Mouse (Mus musculus) gastrocnemius, adult 8-10 months (tissue): ENCODE results near the gene Ptprd. TPM values are rescaled to one million over a fixed set of nuclear protein-coding genes. Genes with fewer than 3 reads are reported as not detected.
"Not testable (repeated sequence)": the region's sequence is repeated elsewhere in the genome, so short reads cannot be mapped to it uniquely, and the experiment has no call there.

Source experiments
- DNase-seq, 2 experiments: peaks; one replicate each; pipeline ENCODE4 v3.0.0; 2022; ENCODE audit warnings: low spot score in 2 of 2
- total RNA-seq, 4 experiments: library from RNA; stranded (reverse); gene quantifications; 2 replicates each; pipeline ENCODE4 v1.2.4; 2022

The Ptprd gene
- total RNA-seq, 4 experiments from 2014 or later: 3.5 to 4.6 (median 4.3) TPM

DNA sequence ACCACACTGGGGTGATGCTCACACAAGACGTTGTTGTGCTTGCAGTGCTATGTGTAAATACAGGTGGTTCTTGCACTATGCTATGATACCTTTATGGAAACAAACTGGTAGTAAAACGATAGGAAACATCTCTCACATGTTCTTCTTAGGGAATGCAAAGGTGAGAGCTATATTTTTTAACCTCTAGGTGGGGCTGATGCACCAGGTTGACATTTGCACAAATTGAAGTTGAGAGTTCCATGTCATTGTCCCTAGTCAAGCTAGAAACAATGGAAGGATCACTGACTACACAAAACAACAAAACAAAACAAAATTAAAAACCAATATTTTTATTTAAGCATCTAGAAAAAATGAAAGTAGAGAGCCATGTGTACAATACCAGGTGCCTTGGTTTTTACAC, 250.1 kb downstream of the Ptprd start:
- DNase-seq: no peak

- no peak for DNase-seq
Measured at GRCm38 (mm10) chr4:77889489-77889888, 322.3 kb downstream of the Ptprd start.

DNA sequence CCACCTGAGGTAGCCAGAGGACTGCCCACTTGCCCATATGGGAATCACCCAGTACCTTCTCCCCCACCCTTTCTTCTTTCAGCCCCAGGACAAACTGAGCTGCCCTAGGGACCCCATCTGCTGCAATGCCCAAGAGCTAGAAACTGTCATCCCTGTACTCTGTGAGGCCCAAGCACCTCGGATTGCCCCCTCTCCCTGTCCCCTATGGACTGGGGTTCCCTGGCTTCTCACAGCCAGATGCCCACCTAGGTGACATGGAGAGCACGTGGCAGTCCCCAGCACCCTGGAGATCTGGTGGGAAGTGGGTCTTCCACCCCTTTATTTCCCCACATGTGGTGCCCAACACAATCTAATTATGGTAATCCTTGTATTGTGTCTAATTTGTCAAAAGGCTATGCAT, 331.5 kb downstream of the Ptprd start:
- DNase-seq: no peak

DNA sequence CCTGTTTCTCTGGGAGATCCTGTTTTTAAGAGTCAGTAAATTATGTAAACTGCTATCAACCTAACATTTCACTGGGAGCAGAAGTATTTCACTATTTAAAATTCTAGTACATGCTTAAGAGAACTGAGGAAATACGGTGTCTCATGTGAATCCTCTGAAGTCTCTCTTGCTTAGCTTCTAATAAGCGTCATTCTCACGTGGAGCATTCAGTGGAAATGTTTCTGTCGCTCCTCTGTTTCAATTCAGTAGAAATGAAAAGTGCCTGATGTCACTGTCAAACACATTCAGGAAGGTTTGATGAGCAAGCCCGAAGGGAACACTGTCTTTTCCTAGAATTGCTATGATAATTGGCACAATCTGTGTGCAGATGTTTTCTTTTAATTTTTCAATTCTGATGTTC, 350.5 kb downstream of the Ptprd start:
- no peak for DNase-seq

GRCm38 (mm10) chr4:77797391-77797790, 414.4 kb downstream of the Ptprd start:
- not testable (repeated sequence) for DNase-seq

GRCm38 (mm10) chr4:77777237-77777636, 434.5 kb downstream of the Ptprd start:
- DNase-seq: no peak

DNA sequence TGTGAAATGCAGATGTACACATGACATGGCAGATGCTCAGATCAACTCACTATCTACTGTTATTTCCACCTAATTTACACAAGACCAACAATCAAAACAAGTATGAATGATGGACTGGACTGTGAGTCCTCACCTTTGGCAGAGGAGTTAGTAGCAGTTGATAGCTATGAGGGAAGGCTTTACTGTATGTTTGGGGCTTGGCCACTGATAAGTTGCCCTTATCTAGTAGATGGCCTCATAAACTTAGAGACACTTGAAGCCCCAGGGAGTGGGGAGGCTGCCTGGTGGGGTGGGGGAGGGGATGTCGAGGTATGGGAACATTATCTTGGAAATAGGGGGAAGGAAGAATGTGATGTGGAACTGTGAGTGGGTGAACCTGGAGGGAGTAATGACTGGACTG, 448.0 kb downstream of the Ptprd start:
- DNase-seq: no peak

DNA sequence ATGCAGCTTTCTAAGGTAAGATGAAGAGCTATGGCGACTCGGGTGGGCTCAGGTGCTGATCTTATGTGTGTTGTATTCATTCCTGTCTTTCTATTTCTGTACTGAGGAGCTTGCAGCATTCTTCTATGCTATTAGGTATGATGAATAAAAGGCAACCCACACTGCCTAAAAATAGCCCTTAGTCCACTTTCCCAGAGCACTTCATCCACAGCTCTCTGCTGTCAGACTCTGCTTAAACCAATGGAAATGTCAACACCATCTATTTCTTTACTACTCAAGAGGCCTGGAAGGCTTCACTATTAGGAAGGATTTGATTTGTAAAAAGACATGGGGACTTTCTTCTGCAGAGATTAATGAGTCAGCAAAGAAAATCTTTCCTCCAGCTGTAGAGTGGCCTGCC, 468.4 kb downstream of the Ptprd start:
- DNase-seq: no peak

DNA sequence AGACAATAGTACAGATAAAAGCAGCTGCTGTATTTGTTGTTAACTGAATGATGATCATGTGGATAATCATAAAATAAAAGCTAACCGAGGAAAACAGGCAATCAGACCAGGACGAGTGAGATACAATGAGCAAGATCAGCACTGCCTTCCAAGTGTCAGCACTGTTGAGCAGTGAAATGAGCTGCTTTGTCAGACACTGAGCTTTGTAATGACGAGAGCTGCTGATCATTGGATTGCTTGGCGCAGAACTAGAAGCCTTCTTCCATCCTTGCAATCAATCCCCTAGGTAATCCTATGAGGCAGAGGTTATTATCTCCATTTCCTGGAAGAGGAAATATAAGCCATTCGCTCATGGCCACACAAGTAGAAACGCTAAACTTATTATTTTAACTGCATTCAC, 489.9 kb downstream of the Ptprd start:
- no peak for DNase-seq

GRCm38 (mm10) chr4:77717792-77718191, 494.0 kb downstream of the Ptprd start:
- DNase-seq: no peak

GRCm38 (mm10) chr4:77710231-77710630, 501.5 kb downstream of the Ptprd start:
- DNase-seq: no peak

DNA sequence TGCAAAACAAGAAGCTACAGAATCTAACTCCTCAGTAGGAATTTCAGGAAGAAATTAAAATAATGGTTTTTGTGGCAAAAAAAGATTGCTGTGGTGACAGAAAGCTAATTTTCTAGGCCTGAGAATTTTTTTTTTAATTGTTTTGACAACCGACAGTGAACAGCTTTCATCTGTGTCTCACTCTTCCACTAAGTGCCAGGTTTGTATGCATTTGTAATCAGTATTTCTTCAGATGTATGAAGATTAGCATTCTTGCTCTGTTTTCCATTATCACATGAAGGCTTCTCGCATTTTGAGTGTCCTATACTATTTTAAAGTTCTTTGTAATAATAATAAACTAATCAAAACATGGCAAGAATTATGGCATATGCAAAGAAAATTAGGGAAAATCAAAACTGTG, 513.5 kb downstream of the Ptprd start:
- no peak for DNase-seq

DNA sequence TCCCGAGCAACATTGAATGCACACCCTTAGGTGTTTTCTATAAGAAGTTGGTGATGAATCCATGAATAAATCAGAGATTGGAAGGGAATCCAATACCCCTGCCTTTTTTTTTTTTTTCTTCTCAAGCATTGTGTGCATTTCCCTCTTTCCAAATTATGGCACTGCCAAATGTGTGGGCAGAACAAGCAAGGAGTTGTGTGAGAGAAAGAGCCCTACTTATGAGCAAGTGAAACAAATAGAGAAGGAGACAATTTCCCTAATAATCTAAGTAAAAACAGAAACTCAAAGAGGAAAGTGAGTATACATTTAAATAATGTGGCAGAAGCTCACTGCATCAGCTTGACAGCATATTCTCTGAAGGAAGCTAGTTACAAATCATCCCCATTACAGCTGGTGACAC, 536.0 kb downstream of the Ptprd start:
- no peak for DNase-seq

DNA sequence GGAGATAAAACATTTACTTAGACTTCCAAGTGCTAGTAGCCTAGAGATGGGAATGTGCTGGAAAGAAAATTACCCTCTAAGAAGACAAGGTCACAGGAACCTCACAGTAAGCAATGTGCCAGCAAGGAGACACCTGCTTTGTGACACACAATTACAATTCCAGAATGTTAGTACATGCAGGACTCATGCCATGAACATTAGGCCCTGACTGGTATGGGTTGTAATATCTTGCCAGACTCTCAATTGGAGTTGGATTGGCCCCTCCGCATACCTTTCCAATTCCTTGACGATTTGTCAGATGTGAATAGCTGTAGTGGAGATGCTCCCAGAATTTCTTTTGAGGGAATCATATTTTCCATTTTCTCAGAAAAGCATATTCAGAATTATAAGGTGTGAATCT, 547.0 kb downstream of the Ptprd start:
- DNase-seq: no peak

GRCm38 (mm10) chr4:77662309-77662708, 549.5 kb downstream of the Ptprd start:
- no peak for DNase-seq

- DNase-seq: no peak
Measured at GRCm38 (mm10) chr4:77655669-77656068, 556.1 kb downstream of the Ptprd start.

DNA sequence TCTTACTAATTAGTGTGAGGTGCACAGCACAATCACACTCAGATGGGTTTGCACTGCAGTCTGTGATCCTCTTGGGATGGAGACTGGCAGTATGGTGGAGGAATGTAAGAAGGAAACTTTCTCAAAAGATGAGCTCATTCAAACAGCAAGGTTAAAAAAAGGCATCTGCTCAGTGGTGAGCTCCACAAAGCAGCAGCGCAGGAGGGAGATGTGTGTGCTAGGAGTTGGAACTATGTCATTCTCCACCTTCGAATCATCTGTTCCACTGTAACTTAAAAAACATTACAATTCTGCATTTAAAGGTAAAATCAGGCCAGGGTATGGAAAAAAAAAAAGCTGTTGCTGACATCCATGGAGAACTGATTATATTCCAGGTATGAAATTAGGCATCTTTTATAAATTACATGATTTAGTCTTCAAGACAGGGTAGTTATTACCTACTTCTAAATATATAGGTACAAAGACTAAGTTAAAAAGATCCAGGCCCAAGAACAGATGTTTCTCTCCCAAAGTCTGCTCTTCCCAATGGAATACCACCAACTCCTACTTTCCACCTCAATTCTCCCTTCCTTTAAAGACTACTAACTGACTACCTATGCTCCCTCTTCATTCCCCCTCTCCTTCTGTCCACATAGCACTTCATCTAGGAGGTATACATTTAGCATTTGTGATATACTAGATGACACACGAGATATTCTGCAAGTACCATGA, 562.0 kb downstream of the Ptprd start:
- no peak for DNase-seq

- DNase-seq: no peak
Measured at GRCm38 (mm10) chr4:77648911-77649310, 562.9 kb downstream of the Ptprd start.

- no peak for DNase-seq
Measured at GRCm38 (mm10) chr4:77647451-77648137, 564.2 kb downstream of the Ptprd start.

DNA sequence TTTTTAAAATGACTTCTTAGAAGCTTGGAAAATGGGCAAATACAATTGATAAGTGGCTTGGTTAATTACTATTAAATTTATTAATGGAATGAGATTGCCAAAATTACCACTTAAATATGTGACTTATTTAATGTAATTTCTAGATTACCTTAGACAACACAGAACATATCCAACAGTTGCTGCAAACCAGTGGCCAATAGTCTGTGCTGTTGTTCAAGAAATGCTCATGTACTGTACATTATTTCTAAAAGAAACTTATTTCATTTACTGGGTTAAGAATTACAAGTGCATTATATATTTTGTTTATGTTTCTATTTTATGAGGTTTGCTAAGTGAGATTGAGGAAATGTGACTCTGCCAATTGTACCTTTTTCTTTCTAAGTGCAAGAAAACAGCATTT, 567.3 kb downstream of the Ptprd start:
- DNase-seq: no peak

DNA sequence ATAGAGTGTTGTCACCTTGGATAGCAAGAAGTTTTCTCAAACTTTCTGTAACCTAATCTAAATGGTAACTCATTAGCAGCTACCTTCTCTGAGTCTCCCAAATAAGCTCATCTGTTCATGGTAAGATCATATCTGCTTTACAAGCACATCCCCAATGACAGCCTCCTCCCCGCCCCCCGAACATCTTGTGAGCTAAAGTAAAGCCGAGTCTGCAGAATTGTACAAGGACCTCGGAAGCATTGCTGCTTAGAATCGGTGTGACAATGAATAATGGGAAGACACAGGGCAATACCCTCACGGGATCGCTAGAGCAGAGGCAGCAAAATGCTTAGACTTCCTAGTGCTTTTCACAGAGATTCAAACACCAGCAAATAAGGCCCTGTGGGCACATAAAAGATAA, 571.7 kb downstream of the Ptprd start:
- DNase-seq: no peak

- no peak for DNase-seq
Measured at GRCm38 (mm10) chr4:77613129-77613528, 598.6 kb downstream of the Ptprd start.

DNA sequence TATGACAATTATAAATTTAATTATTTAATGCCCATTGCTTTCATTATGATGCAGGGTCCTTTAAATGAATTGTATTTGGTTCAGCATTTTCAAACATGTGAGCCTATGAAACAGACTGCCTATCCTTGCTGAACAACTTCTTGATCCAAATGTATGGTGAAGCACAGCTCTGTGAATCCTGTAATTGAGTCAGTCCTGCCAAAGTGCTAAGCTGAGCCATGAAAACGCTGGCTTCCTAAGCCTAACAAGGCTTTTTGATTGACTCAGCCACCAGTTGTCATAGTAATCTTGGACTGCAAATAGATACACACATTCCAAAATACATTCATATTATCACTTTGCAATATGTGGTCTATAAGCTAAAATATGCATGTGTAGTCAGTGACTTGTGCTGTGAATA, 625.1 kb downstream of the Ptprd start:
- no peak for DNase-seq
